Mouse (Mus musculus): ENCODE results near the gene Clasp1. TPM values are rescaled to one million over a fixed set of nuclear protein-coding genes. Genes with fewer than 3 reads are reported as not detected.

The Clasp1 gene
- polyA plus RNA-seq, 1 experiment from 2014 or later = 131 TPM

GRCm38 (mm10) chr1:118409249-118409648 is 20.4 kb downstream of the Clasp1 start:
- Histone ChIP-seq H3K4me3 (no peak overlapping the region), H3K4me2 (replicated peaks) (no peak overlapping the region), H3K9me3 (no peaks in the 10 kb centered on the region), H3K27ac (replicated peaks) (no peak overlapping the region), H3K36me3 (no peaks in the 10 kb centered on the region), H3K4me1 (peaks cover 2% of the 10 kb centered on the region; the same call in 1 of the 2 replicates), H3K27me3 (no peaks in the 10 kb centered on the region), H3K9ac (replicated peaks) (no peak overlapping the region)
- ATAC-seq (replicated peaks) = no peak
- WGBS = 69% methylated on average over 4 of the region's 4 CpGs

DNA sequence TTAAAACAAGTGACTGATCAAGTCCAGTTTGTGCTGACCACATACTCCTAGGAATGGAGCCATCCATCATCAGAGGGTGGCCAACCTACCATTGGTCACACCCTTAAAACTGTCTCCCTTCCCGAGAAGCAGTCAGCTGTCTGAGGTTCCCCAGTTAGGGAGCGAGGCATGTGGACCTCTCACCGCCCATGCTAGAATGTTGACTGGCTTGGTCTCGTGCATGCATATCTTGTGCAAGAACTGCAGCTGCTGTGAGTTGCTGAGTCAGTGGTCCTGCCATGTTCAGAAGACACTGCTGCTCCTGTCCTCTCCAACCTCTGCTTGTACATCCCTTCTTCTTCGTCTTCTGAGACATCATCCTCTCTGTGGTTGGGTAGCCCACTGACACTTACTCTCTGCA is 22.0 kb downstream of the Clasp1 start:
- no peak overlapping the region for H3K4me2 ChIP-seq (replicated peaks)
- 90% methylated on average over 5 of the region's 5 CpGs for WGBS
- H3K9ac ChIP-seq (replicated peaks) = no peak overlapping the region
- no peaks in the 10 kb centered on the region for H3K9me3 ChIP-seq
- peaks cover 4% of the 10 kb centered on the region; the same call in 1 of the 2 replicates for H3K4me1 ChIP-seq
- no peak overlapping the region for H3K4me3 ChIP-seq
- no peak for ATAC-seq (replicated peaks)
- no peak overlapping the region for H3K27ac ChIP-seq (replicated peaks)
- H3K27me3 ChIP-seq = no peaks in the 10 kb centered on the region
- no peaks in the 10 kb centered on the region for H3K36me3 ChIP-seq

DNA sequence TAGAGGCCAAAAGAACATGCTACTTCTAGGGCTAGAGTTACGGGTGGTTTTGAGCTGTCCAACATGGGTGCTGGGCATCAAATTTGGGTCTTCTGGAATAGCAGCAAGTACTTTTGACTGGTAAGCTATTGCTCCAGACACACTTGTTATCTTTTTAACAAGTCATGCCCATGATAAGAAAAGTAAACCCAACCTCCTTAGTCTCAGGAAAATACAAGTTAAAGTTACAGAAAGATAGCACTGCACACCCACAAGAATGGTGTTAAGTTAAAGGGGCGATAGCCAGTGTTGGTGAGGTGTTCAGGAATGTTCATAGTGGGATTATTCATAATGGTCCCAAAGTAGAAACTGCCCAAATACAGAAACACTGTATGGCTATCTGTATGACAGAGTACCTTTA is 24.3 kb downstream of the Clasp1 start:
- Histone ChIP-seq H3K27ac (replicated peaks) (no peak overlapping the region), H3K27me3 (no peaks in the 10 kb centered on the region), H3K36me3 (no peaks in the 10 kb centered on the region), H3K4me1 (peaks cover 4% of the 10 kb centered on the region; the same call in 1 of the 2 replicates), H3K4me2 (replicated peaks) (no peak overlapping the region), H3K9me3 (no peaks in the 10 kb centered on the region), H3K9ac (replicated peaks) (no peak overlapping the region), H3K4me3 (no peak overlapping the region)
- 100% methylated on average over 2 of the region's 2 CpGs for WGBS
- ATAC-seq (replicated peaks) = no peak

DNA sequence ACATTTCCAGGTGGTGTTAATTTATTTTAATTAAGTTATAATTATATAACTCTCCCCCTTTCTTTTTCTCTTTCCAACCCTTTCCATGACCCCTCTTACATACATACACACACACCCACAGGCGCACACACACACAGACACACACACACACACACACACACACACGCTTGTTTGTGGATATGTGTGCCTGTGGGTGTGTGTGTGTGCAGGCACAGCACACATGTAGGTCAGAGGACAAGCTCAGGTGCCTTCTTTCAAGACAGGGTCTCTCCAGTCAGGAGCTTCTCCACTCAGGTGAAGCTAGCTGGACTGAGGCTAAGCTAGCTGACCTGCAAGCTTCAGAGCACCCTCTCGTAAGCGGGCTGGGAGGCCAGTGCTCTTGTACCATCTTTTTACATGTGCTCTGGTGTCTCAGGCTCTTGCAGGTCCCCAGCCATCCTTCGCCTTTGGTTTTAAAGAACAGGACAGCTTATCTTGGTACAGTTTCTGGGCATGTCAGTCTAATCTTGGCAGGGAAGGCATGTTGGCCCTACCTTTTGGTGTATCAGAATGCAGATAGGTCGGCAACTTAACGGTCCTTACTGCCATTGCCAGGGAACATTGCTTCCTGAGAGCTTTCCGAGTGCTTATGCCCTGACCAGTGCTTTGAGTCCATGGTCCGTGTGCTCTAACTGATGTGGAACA is 28.3 kb downstream of the Clasp1 start:
- Histone ChIP-seq H3K4me2 (replicated peaks) (no peak overlapping the region), H3K4me1 (peaks cover 11% of the 10 kb centered on the region; the same call in 1 of the 2 replicates), H3K4me3 (no peak overlapping the region), H3K36me3 (peaks cover 16% of the 10 kb centered on the region), H3K27me3 (no peaks in the 10 kb centered on the region), H3K9me3 (no peaks in the 10 kb centered on the region), H3K9ac (replicated peaks) (no peak overlapping the region), H3K27ac (replicated peaks) (no peak overlapping the region)
- ATAC-seq (replicated peaks) = no peak
- WGBS = 93% methylated on average over 9 of the region's 9 CpGs

GRCm38 (mm10) chr1:118419399-118419798 is 30.5 kb downstream of the Clasp1 start:
- ATAC-seq (replicated peaks) = no peak
- H3K27ac ChIP-seq (replicated peaks) = no peak overlapping the region

DNA sequence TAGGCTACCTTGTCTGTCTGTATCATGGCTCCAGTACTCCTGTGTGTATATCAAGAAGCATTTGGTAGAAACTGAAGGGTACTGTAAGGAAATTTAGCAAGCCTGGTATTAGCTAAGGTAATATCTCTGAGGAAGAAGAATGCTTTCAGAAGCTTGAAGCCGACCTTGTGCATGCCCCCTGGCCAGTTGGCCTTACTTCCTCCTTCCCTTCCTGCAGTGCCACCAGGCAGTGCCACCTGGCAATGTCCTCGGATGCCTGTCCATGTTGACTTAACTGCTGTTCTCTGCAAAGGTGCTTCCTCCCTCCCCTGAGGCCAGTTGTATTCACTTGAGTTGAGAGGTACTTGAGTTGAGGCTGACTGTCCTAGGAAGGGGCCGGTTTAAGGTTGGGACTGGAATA is 32.3 kb downstream of the Clasp1 start:
- 84% methylated on average over 3 of the region's 3 CpGs for WGBS
- H3K4me1 ChIP-seq = peaks cover 7% of the 10 kb centered on the region; the same call in 1 of the 2 replicates

More at GRCm38 (mm10) chr1:118419399-118419798, 30.5 kb downstream of the Clasp1 start:
- H3K4me2 ChIP-seq (replicated peaks) = no peak overlapping the region
- peaks cover 7% of the 10 kb centered on the region; the same call in 1 of the 2 replicates for H3K4me1 ChIP-seq
- peaks cover 28% of the 10 kb centered on the region for H3K36me3 ChIP-seq
- H3K9me3 ChIP-seq = no peaks in the 10 kb centered on the region
- 86% methylated on average over 8 of the region's 8 CpGs for WGBS
- no peaks in the 10 kb centered on the region for H3K27me3 ChIP-seq
- H3K9ac ChIP-seq (replicated peaks) = no peak overlapping the region
- H3K4me3 ChIP-seq = no peak overlapping the region

DNA sequence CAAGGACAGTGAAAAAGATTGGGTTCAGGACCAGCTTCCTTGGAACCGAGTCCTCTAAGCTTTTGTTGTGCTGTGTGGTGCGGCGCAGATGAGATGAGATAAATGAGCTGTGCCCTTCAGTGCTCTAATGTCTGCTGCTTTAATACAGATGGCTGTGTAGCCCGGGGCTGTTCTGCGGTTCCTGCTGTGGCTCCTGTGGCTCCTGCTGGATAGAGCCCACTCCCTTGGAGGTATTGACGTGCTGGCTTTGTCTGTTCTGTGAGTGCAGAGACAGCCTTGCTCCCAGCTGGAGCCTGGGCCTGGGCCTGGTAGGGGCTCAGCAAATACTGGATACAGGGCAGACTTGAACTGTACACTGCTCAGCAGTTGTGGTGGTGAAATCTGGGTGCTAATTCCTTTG is 34.0 kb downstream of the Clasp1 start:
- H3K36me3 ChIP-seq = peaks cover 28% of the 10 kb centered on the region
- 68% methylated on average over 6 of the region's 6 CpGs for WGBS
- H3K27me3 ChIP-seq = no peaks in the 10 kb centered on the region
- H3K27ac ChIP-seq (replicated peaks) = no peak overlapping the region
- H3K4me3 ChIP-seq = no peak overlapping the region
- H3K4me2 ChIP-seq (replicated peaks) = no peak overlapping the region
- no peak; the same call in 1 of the 2 replicates for ATAC-seq (replicated peaks)
- no peak overlapping the region for H3K9ac ChIP-seq (replicated peaks)
- H3K9me3 ChIP-seq = no peaks in the 10 kb centered on the region
- peaks cover 7% of the 10 kb centered on the region; the same call in 1 of the 2 replicates for H3K4me1 ChIP-seq

More for the DNA sequence above, 32.3 kb downstream of the Clasp1 start:
- Histone ChIP-seq H3K9ac (replicated peaks) (no peak overlapping the region), H3K27ac (replicated peaks) (no peak overlapping the region), H3K9me3 (no peaks in the 10 kb centered on the region), H3K4me2 (replicated peaks) (no peak overlapping the region), H3K4me3 (no peak overlapping the region), H3K27me3 (no peaks in the 10 kb centered on the region), H3K36me3 (peaks cover 28% of the 10 kb centered on the region)
- ATAC-seq (replicated peaks) = 0 out of 2 replicates have a peak, but pooled peaks have one; percentile 20

GRCm38 (mm10) chr1:118425982-118426381 is 37.1 kb downstream of the Clasp1 start:
- H3K4me3 ChIP-seq = no peak overlapping the region
- no peak overlapping the region for H3K9ac ChIP-seq (replicated peaks)
- ATAC-seq (replicated peaks) = no peak
- no peak overlapping the region for H3K4me2 ChIP-seq (replicated peaks)
- H3K27ac ChIP-seq (replicated peaks) = no peak overlapping the region
- 98% methylated on average over 2 of the region's 2 CpGs for WGBS
- H3K4me1 ChIP-seq = no peaks in the 10 kb centered on the region; the same call in none of the 2 replicates
- H3K36me3 ChIP-seq = peaks cover 13% of the 10 kb centered on the region
- no peaks in the 10 kb centered on the region for H3K9me3 ChIP-seq
- no peaks in the 10 kb centered on the region for H3K27me3 ChIP-seq

DNA sequence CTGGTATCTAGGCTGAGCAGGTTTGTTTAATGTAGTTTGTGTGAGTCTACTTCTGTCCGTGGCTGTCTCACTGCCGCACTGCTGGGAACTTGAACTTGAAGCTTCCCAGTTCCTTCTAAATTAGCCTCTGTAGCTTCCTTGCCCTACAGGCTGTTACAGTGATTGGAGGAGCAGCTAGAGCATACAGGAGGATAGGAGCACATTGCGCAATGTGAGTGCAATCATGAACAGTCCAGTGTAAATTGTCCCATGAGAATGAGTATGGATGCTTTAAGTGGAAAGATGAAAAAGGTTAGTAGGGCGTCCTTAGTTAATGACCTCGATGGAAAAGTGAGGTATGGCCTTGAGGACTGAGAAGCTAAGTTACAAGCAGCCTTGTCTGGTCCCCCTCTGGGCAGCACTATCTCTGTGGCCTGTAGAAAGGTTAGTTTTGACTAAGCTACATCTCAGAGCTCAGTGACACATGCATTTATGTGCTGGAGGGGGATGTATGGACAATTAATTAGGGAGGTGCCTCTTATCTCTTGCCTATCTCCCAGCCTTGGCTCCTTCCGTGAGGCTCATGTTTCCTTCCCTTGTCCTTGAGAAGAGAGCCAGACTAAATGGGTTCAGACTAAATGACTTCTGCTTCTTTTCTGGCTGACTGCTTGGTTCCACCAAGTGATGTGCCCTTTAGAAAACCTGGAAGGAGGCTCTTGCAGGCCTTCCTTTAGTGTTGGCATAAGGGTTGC is 39.7 kb downstream of the Clasp1 start:
- 90% methylated on average over 6 of the region's 6 CpGs for WGBS
- Histone ChIP-seq H3K27me3 (no peaks in the 10 kb centered on the region), H3K9ac (replicated peaks) (no peak overlapping the region), H3K9me3 (no peaks in the 10 kb centered on the region), H3K36me3 (peaks cover 4% of the 10 kb centered on the region; the same call in 1 of the 2 replicates), H3K27ac (replicated peaks) (no peak overlapping the region), H3K4me1 (no peaks in the 10 kb centered on the region; the same call in none of the 2 replicates), H3K4me3 (no peak overlapping the region), H3K4me2 (replicated peaks) (no peak overlapping the region)
- ATAC-seq (replicated peaks) = no peak

DNA sequence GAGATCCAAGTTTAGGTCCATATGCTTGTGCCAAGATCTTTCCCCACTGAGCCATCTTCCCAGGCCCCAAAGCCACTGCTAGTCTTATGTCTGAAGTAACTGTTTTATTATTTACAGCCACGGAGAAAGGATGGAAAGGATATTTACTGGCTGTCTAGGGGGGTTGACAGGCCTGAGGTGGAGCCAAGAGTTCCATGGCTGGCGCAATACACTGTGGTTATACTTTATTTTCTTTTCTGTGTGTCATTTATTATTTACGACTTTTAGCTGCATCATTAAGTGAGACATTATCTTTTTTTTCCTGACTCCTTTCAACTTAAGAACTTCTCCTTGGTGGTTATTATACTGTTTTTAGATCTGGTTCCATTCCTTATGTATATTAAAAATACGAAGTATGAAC is 42.7 kb downstream of the Clasp1 start:
- Histone ChIP-seq H3K9me3 (no peaks in the 10 kb centered on the region), H3K9ac (replicated peaks) (no peak overlapping the region), H3K27me3 (no peaks in the 10 kb centered on the region), H3K4me1 (peaks cover 18% of the 10 kb centered on the region), H3K36me3 (no peaks in the 10 kb centered on the region), H3K4me3 (no peak overlapping the region), H3K27ac (replicated peaks) (no peak overlapping the region), H3K4me2 (replicated peaks) (no peak overlapping the region)
- WGBS = 92% methylated on average over 4 of the region's 4 CpGs
- no peak for ATAC-seq (replicated peaks)

DNA sequence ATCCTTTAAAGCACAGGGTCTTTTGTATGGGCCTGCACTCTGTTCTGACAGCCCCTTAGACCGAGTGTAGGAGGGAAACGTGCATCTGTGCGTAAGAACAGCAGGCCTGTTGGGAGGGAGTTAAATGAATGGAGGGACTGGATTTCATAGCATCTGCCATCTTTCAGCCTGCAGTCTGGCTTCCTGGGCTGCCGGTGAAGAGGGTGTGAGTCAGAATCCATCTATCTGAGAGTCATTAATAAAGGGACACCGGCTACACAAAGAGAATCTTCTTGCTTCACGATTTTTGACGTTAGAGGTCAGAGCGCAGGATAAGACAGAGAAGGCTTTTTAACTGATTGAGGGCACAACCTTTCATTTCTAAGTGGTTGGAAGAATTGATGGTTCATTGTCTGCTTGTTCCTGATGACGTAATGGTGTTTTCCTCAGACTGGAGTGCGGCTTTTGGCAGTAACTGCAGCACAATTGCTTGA is 46.2 kb downstream of the Clasp1 start:
- ATAC-seq (replicated peaks) = peak; percentile 84
- H3K36me3 ChIP-seq = no peaks in the 10 kb centered on the region
- peak overlapping the region; percentile 34 for H3K9ac ChIP-seq (replicated peaks)
- 30% methylated on average over 10 of the region's 10 CpGs for WGBS
- H3K4me1 ChIP-seq = peaks cover 33% of the 10 kb centered on the region
- H3K4me2 ChIP-seq (replicated peaks) = peak overlapping the region; percentile 28
- no peaks in the 10 kb centered on the region for H3K9me3 ChIP-seq
- peak overlapping the region; percentile 90 for H3K27ac ChIP-seq (replicated peaks)
- H3K27me3 ChIP-seq = no peaks in the 10 kb centered on the region
- H3K4me3 ChIP-seq = peak overlapping the region; percentile 5; the same call in 1 of the 2 replicates

DNA sequence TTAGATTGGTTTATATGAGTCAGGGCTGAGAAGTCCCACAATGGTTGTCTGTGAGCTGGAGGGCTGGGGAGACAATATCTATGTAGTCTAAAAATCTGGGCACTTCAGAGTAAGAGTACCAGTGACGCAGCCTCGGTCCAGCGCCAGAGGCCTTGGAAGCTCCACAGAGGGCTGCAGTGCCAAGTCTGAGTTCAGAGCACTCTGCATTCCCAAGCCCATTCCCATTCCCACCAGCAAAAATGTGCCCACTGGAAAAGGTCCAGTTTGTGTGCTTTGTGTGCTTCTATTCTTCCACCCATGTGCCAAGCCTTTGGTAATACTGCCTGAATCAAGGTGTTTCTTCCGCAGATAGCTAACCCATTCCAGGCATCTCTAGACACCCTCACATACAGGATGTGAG is 49.0 kb downstream of the Clasp1 start:
- no peaks in the 10 kb centered on the region for H3K9me3 ChIP-seq
- no peaks in the 10 kb centered on the region for H3K27me3 ChIP-seq
- no peak overlapping the region for H3K4me3 ChIP-seq
- no peak overlapping the region for H3K9ac ChIP-seq (replicated peaks)
- H3K27ac ChIP-seq (replicated peaks) = no peak overlapping the region
- H3K4me2 ChIP-seq (replicated peaks) = no peak overlapping the region
- WGBS = 72% methylated on average over 4 of the region's 4 CpGs
- no peaks in the 10 kb centered on the region for H3K36me3 ChIP-seq
- peaks cover 37% of the 10 kb centered on the region for H3K4me1 ChIP-seq
- ATAC-seq (replicated peaks) = no peak
